Mouse (Mus musculus) thymus, adult 2 months (tissue): ENCODE measurements around the gene Bod1l. TPM values are rescaled to one million over a fixed set of nuclear protein-coding genes. Genes with fewer than 3 reads are reported as not detected.

ENCODE experiments used
- DNase-seq: peaks from one replicate; pipeline ENCODE4 v3.0.0; 2021
- H3K27ac ChIP-seq: fragments of 200-500 bp; 2 replicates; pipeline ENCODE4 v1.5.1; 2012; ENCODE audit warnings: low read length, control low read depth; ENCODE audit not compliant: control insufficient read depth, insufficient read depth
- H3K27me3 ChIP-seq: fragments of 200-500 bp; 2 replicates; pipeline ENCODE4 v1.6.1; 2012; ENCODE audit warnings: mild to moderate bottlenecking, low read length, moderate library complexity, mixed read lengths; ENCODE audit not compliant: control insufficient read depth, insufficient read depth
- H3K36me3 ChIP-seq: fragments of 200-500 bp; 2 replicates; pipeline ENCODE4 v1.6.1; 2012; ENCODE audit warnings: mild to moderate bottlenecking, low read length, moderate library complexity; ENCODE audit not compliant: control insufficient read depth, insufficient read depth
- H3K4me1 ChIP-seq: fragments of 200-500 bp; replicated peaks from 2 replicates; pipeline ENCODE4 v1.6.1; 2012; ENCODE audit warnings: low read length; ENCODE audit not compliant: control insufficient read depth, insufficient read depth
- H3K4me3 ChIP-seq: fragments of 200-500 bp; 2 replicates; pipeline ENCODE4 v1.5.1; 2012; ENCODE audit warnings: mild to moderate bottlenecking, low read length, control low read depth, moderate library complexity; ENCODE audit not compliant: control insufficient read depth, insufficient read depth
- CTCF ChIP-seq: fragments of 200-500 bp; IDR thresholded peaks from 2 replicates; pipeline ENCODE4 v1.5.1; 2012; ENCODE audit warnings: mild to moderate bottlenecking, control low read depth, low read length, moderate library complexity, borderline replicate concordance; ENCODE audit not compliant: control insufficient read depth, poor library complexity, insufficient read depth; ENCODE audit errors: extremely low read depth
- POLR2A ChIP-seq: fragments of 200-500 bp; IDR thresholded peaks from 2 replicates; pipeline ENCODE4 v1.6.1; 2012; ENCODE audit warnings: mild to moderate bottlenecking, low read length, control low read depth, moderate library complexity; ENCODE audit not compliant: control insufficient read depth, poor library complexity, insufficient read depth; ENCODE audit errors: extremely low read depth
- WGBS: fragments of 180-500 bp; shearing (Covaris S2); methylation state at CpG from one replicate; pipeline ENCODE4 v1.1.7; 2018; 5-methylcytosine and 5-hydroxymethylcytosine counted together
- polyA plus RNA-seq: library from polyadenylated mRNA; depleted of rRNA; stranded (reverse); fragments of >200 nt; gene quantifications from 2 replicates; pipeline ENCODE4 v1.2.3, GENCODE M21; 2012

The Bod1l gene
- polyA plus RNA-seq, 1 experiment = 7.5 TPM

GRCm38 (mm10) chr5:41871164-41871563 is 27.0 kb upstream of the Bod1l start:
- WGBS = 93% methylated on average over 2 of the region's 2 CpGs
- no peaks in the 10 kb centered on the region for H3K36me3 ChIP-seq
- H3K4me1 ChIP-seq = no peaks in the 10 kb centered on the region
- no peaks in the 10 kb centered on the region for H3K27me3 ChIP-seq
- H3K4me3 ChIP-seq = no peak overlapping the region
- no peak for TF ChIP-seq POLR2A
- no peak for TF ChIP-seq CTCF
- no peak overlapping the region for H3K27ac ChIP-seq
- DNase-seq = no peak

- Histone ChIP-seq H3K4me3 (no peak overlapping the region), H3K36me3 (no peaks in the 10 kb centered on the region), H3K4me1 (no peaks in the 10 kb centered on the region), H3K27me3 (no peaks in the 10 kb centered on the region), H3K27ac (no peak overlapping the region)
- WGBS = 94% methylated on average over 2 of the region's 2 CpGs
- DNase-seq = no peak
- TF ChIP-seq POLR2A = no peak
Measured at GRCm38 (mm10) chr5:41855781-41856180, 11.7 kb upstream of the Bod1l start.

- Histone ChIP-seq H3K4me3 (peak overlapping the region; percentile 26), H3K27me3 (no peaks in the 10 kb centered on the region), H3K27ac (peak overlapping the region; percentile 58; the same call in 1 of the 2 replicates), H3K4me1 (peaks cover 14% of the 10 kb centered on the region), H3K36me3 (no peaks in the 10 kb centered on the region)
- DNase-seq = no peak
- 17% methylated on average over 2 of the region's 2 CpGs for WGBS
- TF ChIP-seq POLR2A (no peak), CTCF (no peak)
Measured at GRCm38 (mm10) chr5:41845558-41845937, 1.4 kb upstream of the Bod1l start.

- TF ChIP-seq CTCF = no peak
- TF ChIP-seq POLR2A = no peak
- Histone ChIP-seq H3K4me1 (peaks cover 14% of the 10 kb centered on the region), H3K4me3 (peak overlapping the region; percentile 26), H3K36me3 (no peaks in the 10 kb centered on the region), H3K27me3 (no peaks in the 10 kb centered on the region), H3K27ac (peak overlapping the region; percentile 58; the same call in 1 of the 2 replicates)
- 2% methylated on average over 16 of the region's 16 CpGs for WGBS
- peak; percentile 28 for DNase-seq
Measured at GRCm38 (mm10) chr5:41844820-41845557, 874 bp upstream of the Bod1l start.

- WGBS = 1% methylated on average over 46 of the region's 46 CpGs
- DNase-seq = peak; percentile 6
- Histone ChIP-seq H3K36me3 (no peaks in the 10 kb centered on the region), H3K4me1 (peaks cover 14% of the 10 kb centered on the region), H3K27ac (no peak overlapping the region), H3K27me3 (no peaks in the 10 kb centered on the region), H3K4me3 (peak overlapping the region; percentile 86)
- no peak for TF ChIP-seq CTCF
- TF ChIP-seq POLR2A = no peak
Measured at GRCm38 (mm10) chr5:41843419-41844146, 532 bp downstream of the Bod1l start.

GRCm38 (mm10) chr5:41842681-41843080 is 1.4 kb downstream of the Bod1l start:
- TF ChIP-seq POLR2A (no peak), CTCF (no peak)

GRCm38 (mm10) chr5:41841735-41842134 is 2.4 kb downstream of the Bod1l start:
- no peaks in the 10 kb centered on the region for H3K27me3 ChIP-seq
- 8% methylated on average over 5 of the region's 5 CpGs for WGBS
- no peak overlapping the region for H3K4me3 ChIP-seq
- peaks cover 1% of the 10 kb centered on the region for H3K36me3 ChIP-seq
- TF ChIP-seq POLR2A (no peak), CTCF (no peak)
- no peak overlapping the region for H3K27ac ChIP-seq
- peaks cover 14% of the 10 kb centered on the region for H3K4me1 ChIP-seq
- no peak for DNase-seq

More at GRCm38 (mm10) chr5:41842681-41843080, 1.4 kb downstream of the Bod1l start:
- Histone ChIP-seq H3K4me3 (no peak overlapping the region; the same call in 1 of the 2 replicates), H3K27ac (no peak overlapping the region), H3K27me3 (no peaks in the 10 kb centered on the region), H3K36me3 (no peaks in the 10 kb centered on the region), H3K4me1 (peaks cover 14% of the 10 kb centered on the region)
- no peak for DNase-seq
- WGBS = 11% methylated on average over 5 of the region's 5 CpGs
